Mouse (Mus musculus) bone marrow macrophage, adult 2 months (primary cell): ENCODE measurements around the gene Ddc. TPM values are rescaled to one million over a fixed set of nuclear protein-coding genes. Genes with fewer than 3 reads are reported as not detected.

Source experiments
- H3K27ac ChIP-seq: 2 replicates; pipeline ENCODE4 v1.5.1; 2012; ENCODE audit warnings: low read depth, low read length; ENCODE audit not compliant: insufficient read depth
- H3K4me1 ChIP-seq: 2 replicates; pipeline ENCODE4 v1.6.1; 2012; ENCODE audit warnings: low read length; ENCODE audit not compliant: control insufficient read depth, insufficient read depth
- H3K4me3 ChIP-seq: 2 replicates; pipeline ENCODE4 v1.5.1; 2012; ENCODE audit warnings: mild to moderate bottlenecking, low read length, moderate library complexity; ENCODE audit not compliant: insufficient read depth
- CTCF ChIP-seq: IDR thresholded peaks from 2 replicates; pipeline ENCODE4 v1.5.1; 2012; ENCODE audit warnings: low read depth, mild to moderate bottlenecking, low read length, moderate library complexity
- POLR2A ChIP-seq: IDR thresholded peaks from 2 replicates; pipeline ENCODE4 v1.6.1; 2012; ENCODE audit warnings: mild to moderate bottlenecking, low read depth, low read length, borderline replicate concordance
- polyA plus RNA-seq: library from polyadenylated mRNA; stranded (reverse); fragments of >200 nt; gene quantifications from 2 replicates; pipeline ENCODE4 v1.2.4, GENCODE M21; 2012; ENCODE audit not compliant: missing spikeins, insufficient read depth, insufficient read length

The Ddc gene
- not detected in 2 replicates for polyA plus RNA-seq

- H3K4me3 ChIP-seq, result no peak within 1 kb of the TSS
- no peaks in the 10 kb centered on the region for H3K4me1 ChIP-seq
- no peak within 1 kb of the TSS for H3K27ac ChIP-seq
- TF ChIP-seq CTCF (no peak), POLR2A (no peak)
Measured at GRCm38 (mm10) chr11:11897645-11898357, at the start of gene Ddc. TSS of gene Ddc (minus strand) at chr11:11898144.

GRCm38 (mm10) chr11:11945766-11946165 is 47.8 kb upstream of the Ddc start:
- no peak overlapping the region for H3K4me3 ChIP-seq
- H3K4me1 ChIP-seq, result peaks cover 7% of the 10 kb centered on the region
- TF ChIP-seq POLR2A (no peak), CTCF (no peak)
- no peak overlapping the region for H3K27ac ChIP-seq

DNA sequence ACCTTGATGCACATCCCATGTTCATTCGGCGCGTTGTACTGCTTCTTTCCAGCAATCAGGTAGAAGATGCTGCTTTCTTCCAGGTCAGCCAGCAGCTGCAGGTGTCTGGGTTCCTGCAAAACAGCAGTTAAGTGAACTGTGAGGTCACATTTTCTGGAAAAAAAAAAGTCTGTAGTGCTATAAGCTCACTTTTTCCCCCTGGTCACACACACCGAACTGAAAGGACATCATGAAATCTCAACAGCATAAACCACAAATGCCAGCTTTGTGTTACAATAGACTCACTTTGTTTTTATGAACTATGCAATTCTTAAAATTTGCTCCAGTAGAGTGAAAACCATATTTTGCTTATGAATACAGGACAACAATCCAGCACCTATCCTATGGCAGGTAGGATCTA is 46.9 kb upstream of the Ddc start:
- no peak overlapping the region for H3K4me3 ChIP-seq
- no peak overlapping the region for H3K27ac ChIP-seq
- peaks cover 11% of the 10 kb centered on the region for H3K4me1 ChIP-seq
- no peak for TF ChIP-seq CTCF
- TF ChIP-seq POLR2A, result no peak

DNA sequence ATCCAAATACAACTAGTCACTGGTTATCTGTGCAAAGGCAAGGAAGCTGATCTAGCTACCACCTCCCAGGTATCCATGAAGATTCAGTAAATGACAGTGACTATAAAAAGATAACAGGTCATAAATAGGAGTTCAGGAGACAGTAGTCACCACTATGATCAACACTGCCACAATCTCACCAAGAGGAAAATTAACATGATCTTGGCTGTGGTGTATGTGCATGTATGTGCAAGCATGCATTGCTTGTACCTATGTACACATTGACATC is 46.1 kb upstream of the Ddc start:
- TF ChIP-seq POLR2A (no peak), CTCF (no peak)
- H3K27ac ChIP-seq, result no peak overlapping the region
- H3K4me1 ChIP-seq, result peaks cover 15% of the 10 kb centered on the region
- no peak overlapping the region for H3K4me3 ChIP-seq

- no peak for TF ChIP-seq CTCF
- TF ChIP-seq POLR2A, result no peak
- no peak overlapping the region for H3K27ac ChIP-seq
- no peak overlapping the region for H3K4me3 ChIP-seq
- peaks cover 21% of the 10 kb centered on the region for H3K4me1 ChIP-seq
Measured at GRCm38 (mm10) chr11:11943240-11944081, 45.5 kb upstream of the Ddc start.

GRCm38 (mm10) chr11:11942320-11943217 is 44.6 kb upstream of the Ddc start:
- H3K27ac ChIP-seq, result no peak overlapping the region
- peaks cover 22% of the 10 kb centered on the region for H3K4me1 ChIP-seq
- TF ChIP-seq CTCF, result no peak
- TF ChIP-seq POLR2A, result no peak
- H3K4me3 ChIP-seq, result no peak overlapping the region

DNA sequence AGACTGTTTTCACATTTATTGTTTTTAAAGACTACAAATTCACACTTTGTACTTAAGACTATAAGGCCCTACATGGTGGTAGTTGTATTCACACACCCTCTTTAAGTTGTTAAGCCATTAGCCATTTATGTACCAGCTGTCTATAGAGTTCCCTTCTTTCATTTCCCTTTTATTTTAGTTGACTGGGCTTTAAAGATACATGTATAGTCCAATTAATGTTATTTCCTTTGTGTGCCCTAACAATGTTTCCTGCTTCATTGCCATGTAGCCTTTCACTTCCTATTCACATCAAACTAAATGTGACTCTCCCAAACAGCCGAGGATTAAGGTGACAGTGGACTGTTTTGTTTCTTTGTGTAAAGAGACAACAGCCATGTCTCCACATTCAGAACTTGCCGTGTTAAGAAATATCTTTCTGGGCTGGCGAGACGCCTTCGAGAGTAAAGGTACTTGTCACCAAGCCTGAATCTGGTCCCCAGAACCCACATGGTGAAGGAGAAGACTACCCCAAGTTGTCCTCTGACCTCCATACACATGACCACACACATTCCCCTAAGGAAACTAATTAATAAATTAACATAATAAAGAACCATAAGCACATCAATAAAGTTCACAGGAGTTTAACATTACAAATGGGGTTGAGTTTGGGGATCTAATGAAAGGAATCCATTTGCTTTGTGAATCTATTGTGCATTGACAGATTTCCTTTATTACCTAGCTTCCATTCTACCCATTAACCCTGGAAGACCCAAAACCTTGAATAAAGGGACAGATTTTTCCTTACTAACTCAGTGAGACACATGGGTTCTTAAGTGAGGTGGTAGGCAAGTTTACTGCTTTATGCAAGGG is 43.1 kb upstream of the Ddc start:
- Histone ChIP-seq H3K27ac (peak overlapping the region; percentile 38), H3K4me3 (no peak overlapping the region), H3K4me1 (peaks cover 22% of the 10 kb centered on the region)
- no peak for TF ChIP-seq POLR2A
- TF ChIP-seq CTCF, result no peak

DNA sequence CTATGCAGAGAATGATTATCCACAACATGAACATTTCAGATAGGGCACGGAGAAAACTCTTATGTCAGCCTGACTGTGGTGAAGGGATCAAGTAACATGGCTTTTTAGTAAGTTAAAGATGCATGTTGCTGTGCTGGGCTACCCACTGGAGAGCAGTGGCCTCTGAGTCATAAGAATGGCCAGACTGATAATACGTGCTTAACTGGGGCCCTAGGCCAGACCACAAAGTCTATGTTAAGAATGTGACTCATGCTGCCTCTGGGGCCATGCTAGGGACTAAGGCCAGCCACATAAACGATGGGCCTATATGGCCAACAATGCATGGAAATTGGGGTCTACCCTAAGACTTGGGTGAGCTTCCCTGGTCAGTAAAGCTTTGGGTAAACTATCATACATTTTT is 41.7 kb upstream of the Ddc start:
- Histone ChIP-seq H3K27ac (peak overlapping the region; percentile 48), H3K4me3 (no peak overlapping the region), H3K4me1 (peaks cover 22% of the 10 kb centered on the region)
- no peak for TF ChIP-seq POLR2A
- no peak for TF ChIP-seq CTCF

GRCm38 (mm10) chr11:11938591-11938990 is 40.6 kb upstream of the Ddc start:
- H3K27ac ChIP-seq, result peak overlapping the region; percentile 9; the same call in 1 of the 2 replicates
- H3K4me1 ChIP-seq, result peaks cover 22% of the 10 kb centered on the region
- no peak overlapping the region for H3K4me3 ChIP-seq
- TF ChIP-seq POLR2A, result no peak
- TF ChIP-seq CTCF, result no peak
